Mouse (Mus musculus) embryonic facial prominence, embryonic 10.5 days (tissue): ENCODE results near the gene Psmd11. TPM values are rescaled to one million over a fixed set of nuclear protein-coding genes. Genes with fewer than 3 reads are reported as not detected.
"Not testable (repeated sequence)": the region's sequence is repeated elsewhere in the genome, so short reads cannot be mapped to it uniquely, and the experiment has no call there.

ENCODE experiments used
- DNase-seq: peaks from one replicate; pipeline ENCODE4 v3.0.0-alpha.2; 2017; ENCODE audit warnings: low spot score
- H3K27ac ChIP-seq: fragments of 300-500 bp; sonication (generic); replicated peaks from 2 replicates; pipeline ENCODE4 v1.5.1; 2016; ENCODE audit warnings: mild to moderate bottlenecking
- H3K27me3 ChIP-seq: fragments of 300-500 bp; sonication (generic); replicated peaks from 2 replicates; pipeline ENCODE4 v1.6.1; 2016; ENCODE audit warnings: low read depth, mild to moderate bottlenecking; ENCODE audit not compliant: poor library complexity, severe bottlenecking
- H3K36me3 ChIP-seq: fragments of 300-500 bp; sonication (generic); replicated peaks from 2 replicates; pipeline ENCODE4 v1.6.1; 2016; ENCODE audit warnings: mild to moderate bottlenecking, moderate library complexity
- H3K4me1 ChIP-seq: fragments of 300-500 bp; sonication (generic); 2 replicates; pipeline ENCODE4 v1.6.1; 2016
- H3K4me3 ChIP-seq: fragments of 300-500 bp; sonication (generic); 2 replicates; pipeline ENCODE4 v1.5.1; 2016; ENCODE audit warnings: mild to moderate bottlenecking, moderate library complexity
- H3K9me3 ChIP-seq: fragments of 300-500 bp; sonication (generic); 2 replicates; pipeline ENCODE4 v1.6.1; 2016; ENCODE audit warnings: mild to moderate bottlenecking
- WGBS: fragments of 180-500 bp; shearing (Covaris S2); methylation state at CpG from one replicate; pipeline ENCODE4 v1.1.7; 2016; 5-methylcytosine and 5-hydroxymethylcytosine counted together
- polyA plus RNA-seq: library from polyadenylated mRNA; unstranded; fragments of >200 nt; fragmentation: Nextera tagmentation; extraction: Ambion mirVana; gene quantifications from 2 replicates; pipeline ENCODE4 v1.2.1, GENCODE M21; 2016

The Psmd11 gene
- polyA plus RNA-seq, 1 experiment from 2014 or later: 387 TPM

DNA sequence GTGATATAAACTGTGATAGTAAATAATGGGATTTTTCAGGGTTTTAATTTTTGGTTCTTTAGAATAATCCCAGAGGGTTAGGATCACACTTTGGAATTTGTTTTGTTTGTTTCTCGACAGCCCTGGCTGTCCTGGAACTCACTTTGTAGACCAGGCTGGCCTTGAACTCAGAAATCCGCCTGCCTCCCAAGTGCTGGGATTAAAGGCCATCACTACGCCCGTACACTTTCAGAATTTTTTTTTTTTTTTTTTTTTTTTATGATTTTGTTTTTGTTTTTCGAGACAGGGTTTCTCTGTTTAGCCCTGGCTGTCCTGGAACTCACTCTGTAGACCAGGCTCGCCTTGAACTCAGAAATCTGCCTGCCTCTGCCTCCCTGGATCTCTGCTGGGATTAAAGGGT lies 20.5 kb upstream of the Psmd11 start:
- not testable (repeated sequence) for H3K4me1 ChIP-seq, H3K9me3 ChIP-seq, H3K4me3 ChIP-seq, DNase-seq, H3K27me3 ChIP-seq, H3K27ac ChIP-seq
- peaks cover 93% of the 10 kb centered on the region for H3K36me3 ChIP-seq
- WGBS: 97% methylated on average over 6 of the region's 6 CpGs

DNA sequence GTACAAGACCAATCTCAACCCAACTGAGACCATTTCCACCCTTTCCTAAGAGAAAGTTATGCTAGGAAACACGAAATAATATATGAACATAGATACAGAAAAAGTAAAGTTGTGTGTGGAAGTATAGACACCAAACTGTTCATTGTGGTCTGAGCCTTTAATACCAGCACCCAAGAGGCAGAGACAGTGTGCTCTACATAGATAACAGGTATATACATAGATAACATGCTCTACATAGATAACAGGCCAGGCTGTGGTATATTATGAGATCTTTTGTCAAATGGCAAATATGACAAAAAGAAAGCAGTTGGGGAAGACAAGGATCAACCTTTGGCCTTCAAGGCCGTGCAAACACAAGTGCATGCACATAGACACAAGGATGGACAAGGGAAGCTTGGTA lies 18.0 kb upstream of the Psmd11 start:
- DNase-seq: no peak
- H3K27ac ChIP-seq: no peak overlapping the region
- H3K4me3 ChIP-seq: no peak overlapping the region
- H3K4me1 ChIP-seq: no peaks in the 10 kb centered on the region
- peaks cover 88% of the 10 kb centered on the region for H3K36me3 ChIP-seq
- H3K9me3 ChIP-seq: no peaks in the 10 kb centered on the region
- no peaks in the 10 kb centered on the region for H3K27me3 ChIP-seq
- 91% methylated on average over 2 of the region's 2 CpGs for WGBS

DNA sequence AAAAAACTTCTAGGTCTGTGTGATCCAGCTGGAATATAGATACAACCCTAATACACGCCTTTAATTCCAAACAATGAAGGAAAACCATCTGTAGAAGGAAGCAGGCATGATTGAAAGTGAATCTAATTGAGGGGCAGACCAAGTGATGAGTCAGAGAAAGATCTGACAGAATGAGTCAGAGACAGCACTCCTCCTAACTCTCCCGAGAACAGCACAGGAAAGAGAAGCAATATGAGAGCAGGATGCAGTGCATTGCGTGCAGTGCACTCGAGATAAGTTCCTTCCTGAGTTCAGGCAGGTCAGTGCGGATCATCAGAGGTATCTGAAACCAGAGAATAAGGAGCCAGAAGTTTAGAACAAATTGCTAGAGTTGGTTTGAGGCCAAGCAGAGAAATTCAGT lies 11.3 kb upstream of the Psmd11 start:
- DNase-seq: no peak
- H3K4me1 ChIP-seq: no peaks in the 10 kb centered on the region
- H3K4me3 ChIP-seq: no peak overlapping the region
- H3K27me3 ChIP-seq: no peaks in the 10 kb centered on the region
- 87% methylated on average over 5 of the region's 5 CpGs for WGBS
- peaks cover 4% of the 10 kb centered on the region; the same call in 1 of the 2 replicates for H3K9me3 ChIP-seq
- H3K27ac ChIP-seq: no peak overlapping the region
- H3K36me3 ChIP-seq: peaks cover 39% of the 10 kb centered on the region

GRCm38 (mm10) chr11:80419743-80420142 lies 8.7 kb upstream of the Psmd11 start:
- H3K36me3 ChIP-seq: peaks cover 23% of the 10 kb centered on the region
- no peak overlapping the region for H3K4me3 ChIP-seq
- H3K4me1 ChIP-seq: no peaks in the 10 kb centered on the region
- no peaks in the 10 kb centered on the region for H3K27me3 ChIP-seq
- no peak for DNase-seq
- WGBS: 91% methylated on average over 1 of the region's 1 CpGs
- H3K9me3 ChIP-seq: peaks cover 4% of the 10 kb centered on the region; the same call in 1 of the 2 replicates
- no peak overlapping the region for H3K27ac ChIP-seq

DNA sequence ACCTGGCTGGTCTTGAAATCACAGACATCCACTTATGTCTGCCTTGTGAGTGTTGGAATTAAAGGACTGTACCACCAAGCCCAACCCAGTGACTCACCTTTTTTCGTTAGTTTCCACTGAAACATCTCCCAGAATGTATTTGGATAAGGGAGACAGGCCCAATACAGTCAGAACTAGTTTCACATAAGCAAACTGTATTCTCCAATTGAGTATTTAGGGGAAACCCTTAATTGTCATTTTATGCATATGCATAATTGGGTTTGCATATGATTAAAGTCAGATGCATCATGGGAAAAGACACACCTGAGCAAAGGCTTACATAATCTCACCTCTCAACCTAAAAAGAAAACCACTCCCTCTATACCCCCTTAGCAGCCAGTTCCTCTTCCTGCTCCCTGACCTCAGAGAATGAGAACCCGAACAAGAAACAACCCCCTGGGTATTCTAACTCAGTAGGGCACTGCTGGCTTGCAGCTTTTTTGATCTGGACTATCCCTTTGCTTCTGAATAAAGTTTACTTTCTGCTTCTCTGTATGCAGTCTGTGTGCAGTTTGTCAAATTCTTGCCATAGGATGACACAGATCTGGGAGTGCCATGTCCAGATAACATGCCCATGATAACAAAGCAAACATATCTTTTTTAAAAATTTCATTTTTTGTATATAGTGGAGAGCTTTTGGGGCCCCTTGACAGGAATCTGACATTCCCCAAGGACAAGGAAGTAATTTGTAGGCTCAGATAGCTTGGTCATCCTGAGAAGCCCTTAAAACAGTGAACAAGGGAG lies 8.0 kb upstream of the Psmd11 start:
- Histone ChIP-seq H3K4me1 (no peaks in the 10 kb centered on the region), H3K4me3 (no peak overlapping the region), H3K27ac (no peak overlapping the region), H3K27me3 (no peaks in the 10 kb centered on the region), H3K9me3 (peaks cover 4% of the 10 kb centered on the region; the same call in 1 of the 2 replicates), H3K36me3 (peaks cover 16% of the 10 kb centered on the region)
- WGBS: 63% methylated on average over 2 of the region's 2 CpGs
- DNase-seq: no peak

- H3K27me3 ChIP-seq: no peaks in the 10 kb centered on the region
- WGBS: 85% methylated on average over 7 of the region's 7 CpGs
- DNase-seq: no peak
- H3K9me3 ChIP-seq: peaks cover 4% of the 10 kb centered on the region; the same call in 1 of the 2 replicates
- H3K4me1 ChIP-seq: no peaks in the 10 kb centered on the region
- H3K27ac ChIP-seq: no peak overlapping the region
- peaks cover 9% of the 10 kb centered on the region for H3K36me3 ChIP-seq
- no peak overlapping the region for H3K4me3 ChIP-seq
Measured at GRCm38 (mm10) chr11:80421421-80422047, 6.9 kb upstream of the Psmd11 start.

DNA sequence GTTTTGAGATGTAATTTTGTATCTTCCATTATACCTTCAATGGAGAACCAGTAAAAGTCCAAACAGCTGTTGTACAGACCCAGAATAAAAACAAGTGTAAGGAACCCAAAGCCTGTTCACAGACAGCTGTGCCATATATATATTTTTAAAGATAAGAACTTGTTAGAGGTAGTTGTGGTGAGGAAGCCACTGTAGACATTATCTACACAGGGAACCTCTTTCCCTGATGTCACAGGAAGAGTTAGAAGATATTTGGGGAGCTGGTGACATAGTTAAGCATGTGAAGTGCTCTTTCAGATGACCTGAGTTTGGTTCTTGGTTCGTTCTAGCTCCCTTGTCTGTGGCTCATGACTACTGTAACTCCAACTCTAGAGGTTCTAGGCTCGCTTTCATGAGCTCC lies 3.7 kb upstream of the Psmd11 start:
- Histone ChIP-seq H3K4me3 (no peak overlapping the region), H3K36me3 (no peaks in the 10 kb centered on the region), H3K4me1 (peaks cover 10% of the 10 kb centered on the region), H3K9me3 (no peaks in the 10 kb centered on the region), H3K27me3 (no peaks in the 10 kb centered on the region), H3K27ac (no peak overlapping the region)
- 82% methylated on average over 2 of the region's 2 CpGs for WGBS
- no peak for DNase-seq

- Histone ChIP-seq H3K4me3 (no peak overlapping the region), H3K27me3 (no peaks in the 10 kb centered on the region), H3K4me1 (peaks cover 13% of the 10 kb centered on the region), H3K27ac (no peak overlapping the region), H3K36me3 (no peaks in the 10 kb centered on the region), H3K9me3 (no peaks in the 10 kb centered on the region)
- whole genome bisulfite sequencing: 64% methylated on average over 5 of the region's 5 CpGs
- DNase-seq: no peak
Measured at GRCm38 (mm10) chr11:80425247-80425778, 3.1 kb upstream of the Psmd11 start.

DNA sequence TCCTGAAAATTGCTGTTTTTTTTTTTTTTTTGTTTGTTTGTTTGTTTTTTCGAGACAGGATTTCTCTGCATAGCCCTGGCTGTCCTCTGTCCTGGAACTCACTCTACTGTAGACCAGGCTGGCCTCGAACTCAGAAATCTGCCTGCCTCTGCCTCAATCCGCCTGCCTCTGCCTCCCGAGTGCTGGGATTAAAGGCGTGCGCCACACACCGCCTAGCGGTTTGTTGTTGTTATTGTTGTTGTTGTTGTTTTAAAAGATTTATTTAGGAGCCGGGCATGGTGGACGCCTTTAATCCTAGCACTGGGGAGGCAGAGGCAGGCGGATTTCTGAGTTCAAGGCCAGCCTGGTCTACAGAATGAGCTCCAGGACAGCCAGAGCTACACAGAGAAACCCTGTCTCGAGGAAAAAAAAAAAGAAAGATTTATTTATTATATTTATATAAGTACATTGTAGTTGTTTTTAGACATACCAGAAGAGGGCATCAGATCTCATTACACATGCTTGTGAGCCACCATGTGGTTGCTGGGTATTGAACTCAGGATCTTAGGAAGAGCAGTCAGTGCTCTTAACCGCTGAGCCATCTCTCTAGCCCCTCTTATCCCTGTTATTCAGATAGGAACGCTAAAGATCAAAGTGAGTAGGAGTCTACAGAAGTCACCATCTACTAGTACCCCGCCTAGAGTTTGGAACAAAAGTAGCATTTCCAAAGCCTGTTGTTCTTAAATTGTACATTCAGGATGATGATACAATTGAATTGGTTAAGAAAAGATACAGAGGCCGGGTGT lies 2.2 kb upstream of the Psmd11 start:
- not testable (repeated sequence) for DNase-seq, H3K36me3 ChIP-seq, H3K27me3 ChIP-seq, H3K9me3 ChIP-seq, H3K4me3 ChIP-seq, H3K27ac ChIP-seq
- 80% methylated on average over 16 of the region's 16 CpGs for WGBS
- peaks cover 13% of the 10 kb centered on the region for H3K4me1 ChIP-seq

GRCm38 (mm10) chr11:80429009-80429475 lies 627 bp downstream of the Psmd11 start:
- WGBS: under 1% methylated on average over 37 of the region's 37 CpGs
- Histone ChIP-seq H3K4me1 (peaks cover 13% of the 10 kb centered on the region), H3K9me3 (no peaks in the 10 kb centered on the region), H3K36me3 (peaks cover 24% of the 10 kb centered on the region), H3K27ac (peak overlapping the region; percentile 97), H3K27me3 (no peaks in the 10 kb centered on the region), H3K4me3 (peak overlapping the region; percentile 94)
- DNase-seq: no peak

DNA sequence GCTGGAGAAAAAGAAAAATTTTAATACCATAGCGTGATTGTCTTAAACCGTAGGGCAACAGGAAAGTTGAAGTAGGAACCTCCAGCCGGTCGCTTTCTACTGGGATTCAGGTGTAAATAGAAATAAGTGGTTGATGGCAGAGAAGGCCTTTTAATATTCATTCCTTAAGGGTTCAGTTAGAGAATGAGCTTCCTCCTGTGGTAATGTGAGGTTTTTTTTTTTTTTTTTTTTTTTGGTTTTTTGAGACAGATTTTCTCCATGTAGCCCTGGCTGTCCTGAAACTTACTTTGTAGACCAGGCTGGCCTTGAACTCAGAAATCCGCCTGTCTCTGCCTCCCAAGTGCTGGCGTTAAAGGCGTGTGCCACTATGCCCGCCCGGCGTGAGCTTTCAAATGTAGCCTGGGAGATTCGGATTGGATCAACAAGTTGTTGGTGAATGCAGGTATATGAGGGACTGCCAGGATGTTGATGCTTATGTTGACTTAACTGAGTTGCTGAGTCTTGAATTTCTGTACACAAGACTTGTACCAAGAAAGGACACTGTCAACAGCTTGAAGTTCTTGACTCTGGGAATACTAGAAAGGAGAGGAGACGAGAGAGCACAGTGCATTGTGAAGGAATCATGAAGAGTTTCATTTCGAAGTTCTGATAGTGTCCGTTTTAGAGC lies 1.2 kb downstream of the Psmd11 start:
- Histone ChIP-seq H3K27ac (peak overlapping the region; percentile 97; the same call in 1 of the 2 replicates), H3K4me1 (peaks cover 13% of the 10 kb centered on the region), H3K4me3 (peak overlapping the region; percentile 94), H3K27me3 (no peaks in the 10 kb centered on the region), H3K9me3 (no peaks in the 10 kb centered on the region), H3K36me3 (peaks cover 30% of the 10 kb centered on the region)
- 65% methylated on average over 14 of the region's 14 CpGs for WGBS
- DNase-seq: no peak

- no peak overlapping the region for H3K4me3 ChIP-seq
- peaks cover 38% of the 10 kb centered on the region for H3K36me3 ChIP-seq
- WGBS: 96% methylated on average over 3 of the region's 3 CpGs
- DNase-seq: no peak
- H3K27ac ChIP-seq: no peak overlapping the region
- H3K27me3 ChIP-seq: no peaks in the 10 kb centered on the region
- no peaks in the 10 kb centered on the region for H3K9me3 ChIP-seq
- peaks cover 13% of the 10 kb centered on the region for H3K4me1 ChIP-seq
Measured at GRCm38 (mm10) chr11:80430366-80430910, 2.0 kb downstream of the Psmd11 start.
